Mouse (Mus musculus): ENCODE results near the gene Rnf7. TPM values are rescaled to one million over a fixed set of nuclear protein-coding genes. Genes with fewer than 3 reads are reported as not detected.

The Rnf7 gene
- polyA plus RNA-seq (2014; fragmentation: Illumina TruSeq; extraction: RNeasy Lipid Tissue Mini Kit (QIAGEN cat#74804)), result 214 TPM

DNA sequence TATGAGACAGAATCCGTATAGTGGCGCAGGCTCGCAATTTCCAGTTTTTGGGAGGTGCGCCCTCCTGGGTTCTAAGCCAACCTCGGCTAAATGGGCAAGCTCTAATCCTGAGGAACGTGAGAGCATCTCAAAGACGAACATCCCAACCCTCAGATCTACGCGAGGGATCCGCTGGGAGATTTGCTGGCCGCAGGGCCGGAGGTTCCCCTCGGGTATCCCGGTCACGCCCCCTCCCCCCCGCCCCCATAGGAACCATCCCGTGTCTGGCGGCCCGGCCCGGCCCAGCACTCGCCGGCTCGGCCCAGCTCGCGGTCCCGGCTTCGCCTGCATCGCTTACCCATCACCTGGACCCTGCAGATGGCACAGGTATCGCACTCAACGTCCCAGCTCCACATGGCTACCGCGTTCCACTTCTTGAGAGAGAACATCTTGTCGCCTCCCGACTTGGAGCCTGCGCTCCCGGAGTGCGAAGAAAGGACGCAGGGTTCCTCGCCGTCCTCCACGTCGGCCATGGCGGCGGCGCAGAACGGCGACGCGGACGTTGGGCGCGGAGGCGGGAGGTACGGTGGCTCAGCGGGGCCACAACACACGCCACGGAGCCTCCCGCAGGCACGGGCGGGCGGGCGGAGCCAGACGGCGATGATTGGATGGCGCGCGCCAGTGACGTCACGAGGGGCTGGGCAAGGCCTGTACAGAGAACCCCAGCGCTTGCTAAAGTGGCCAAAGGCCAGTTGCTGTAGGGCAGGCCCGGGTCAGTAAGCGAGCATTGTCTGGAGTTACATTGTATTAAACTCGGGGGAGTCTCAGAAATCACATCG, at the start of gene Rnf7:
Gene Rnf7, minus strand, starts transcription at position 605 of the 818 bp plus-strand sequence.

DNA sequence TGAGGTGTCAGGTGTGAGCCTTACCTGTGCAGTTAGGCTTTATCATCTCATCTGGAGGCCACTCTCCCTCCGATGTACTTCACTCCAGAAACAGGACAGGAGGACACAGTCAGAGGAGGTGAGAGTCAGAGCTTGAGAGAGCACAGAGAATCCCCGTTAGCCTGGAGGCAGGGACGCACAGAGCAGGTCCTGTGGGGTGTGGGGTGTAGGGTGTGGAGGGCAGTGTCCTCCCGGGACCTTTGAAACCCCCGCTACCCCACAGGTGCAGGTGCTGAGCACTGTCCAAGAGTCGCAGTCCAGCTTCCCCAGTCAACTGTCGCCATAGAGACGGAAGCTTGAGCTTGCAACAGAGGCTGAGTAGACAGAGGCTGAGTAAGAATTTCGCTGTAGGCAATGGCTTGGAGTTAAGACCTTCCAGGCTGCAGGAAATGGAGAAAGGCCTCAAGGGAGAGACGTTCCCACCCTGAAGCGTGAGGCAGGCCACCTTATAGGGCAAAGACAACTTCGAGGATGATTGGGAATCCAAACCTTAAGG, 46.6 kb upstream of the Rnf7 start, which contains the start of gene Gm28729:
Gene Gm28729, minus strand, starts transcription at position 293 of the 535 bp plus-strand sequence.

Other genes with a start within 250 kb of the Rnf7 start
- gene Atp1b3, start 114.2 kb downstream of the Rnf7 start, polyA plus RNA-seq (2014; fragmentation: Illumina TruSeq; extraction: RNeasy Lipid Tissue Mini Kit (QIAGEN cat#74804)), result 566 TPM
- gene Gm28729, start 46.6 kb upstream of the Rnf7 start, polyA plus RNA-seq (2014; fragmentation: Illumina TruSeq; extraction: RNeasy Lipid Tissue Mini Kit (QIAGEN cat#74804)), result 2.9 TPM
- gene Rasa2, start 152.9 kb upstream of the Rnf7 start, polyA plus RNA-seq (2014; fragmentation: Illumina TruSeq; extraction: RNeasy Lipid Tissue Mini Kit (QIAGEN cat#74804)), result 30.1 TPM

All from ovary, adult 10 weeks (tissue).